Mouse (Mus musculus) layer of hippocampus, adult 9-11 months (tissue): ENCODE data around the gene Itk.

ENCODE experiments used
- DNase-seq: peaks from one replicate; pipeline ENCODE4 v3.0.0; 2022

Itk gene

DNA sequence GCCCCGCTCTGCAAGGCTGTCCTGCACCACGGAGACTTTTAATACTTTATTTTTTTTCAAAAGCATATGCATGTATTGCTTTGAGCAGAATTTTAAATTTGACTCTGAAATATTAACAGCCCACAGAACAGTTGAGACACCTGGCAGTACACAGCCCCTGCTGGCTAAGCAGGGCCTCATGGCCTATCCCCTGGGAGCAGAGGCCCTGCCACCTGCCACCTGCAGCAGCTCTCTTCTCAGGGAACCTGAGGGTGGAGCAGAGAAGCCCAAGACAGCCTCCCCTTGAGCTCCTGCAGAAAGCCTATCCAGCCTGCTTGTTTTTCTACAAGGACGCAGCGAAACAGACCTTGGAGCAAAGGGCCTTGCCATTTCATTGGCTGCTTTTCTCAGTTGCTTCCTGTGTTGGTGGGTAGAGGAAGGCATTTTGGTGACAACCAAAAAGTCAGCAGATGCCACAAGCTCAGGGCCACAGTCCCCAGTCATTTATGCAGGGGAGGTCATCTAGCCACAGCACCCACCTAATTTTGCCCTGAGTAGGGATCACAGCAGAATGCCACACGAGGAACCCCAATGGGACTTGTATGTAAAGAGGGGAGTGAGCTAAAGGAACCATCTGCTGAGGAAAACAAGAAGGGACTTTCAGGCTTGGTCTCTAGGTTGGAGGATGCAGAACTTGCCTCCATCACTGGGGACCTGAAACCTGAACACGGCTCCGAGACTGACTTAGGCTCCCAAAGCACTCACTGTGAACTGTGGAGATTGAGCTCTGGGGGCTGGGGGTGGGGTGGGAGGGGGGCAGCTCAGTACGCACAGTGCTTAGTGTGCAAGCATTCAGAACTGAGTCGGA is 84.2 kb downstream of the Itk start:
- no peak for DNase-seq

GRCm38 (mm10) chr11:46304093-46304492 is 85.2 kb downstream of the Itk start:
- DNase-seq = no peak

GRCm38 (mm10) chr11:46302471-46302870 is 86.8 kb downstream of the Itk start:
- no peak for DNase-seq

- peak; percentile 71 for DNase-seq
Observed at GRCm38 (mm10) chr11:46301579-46302248, 87.6 kb downstream of the Itk start.

GRCm38 (mm10) chr11:46299901-46300300 is 89.4 kb downstream of the Itk start:
- no peak for DNase-seq

DNA sequence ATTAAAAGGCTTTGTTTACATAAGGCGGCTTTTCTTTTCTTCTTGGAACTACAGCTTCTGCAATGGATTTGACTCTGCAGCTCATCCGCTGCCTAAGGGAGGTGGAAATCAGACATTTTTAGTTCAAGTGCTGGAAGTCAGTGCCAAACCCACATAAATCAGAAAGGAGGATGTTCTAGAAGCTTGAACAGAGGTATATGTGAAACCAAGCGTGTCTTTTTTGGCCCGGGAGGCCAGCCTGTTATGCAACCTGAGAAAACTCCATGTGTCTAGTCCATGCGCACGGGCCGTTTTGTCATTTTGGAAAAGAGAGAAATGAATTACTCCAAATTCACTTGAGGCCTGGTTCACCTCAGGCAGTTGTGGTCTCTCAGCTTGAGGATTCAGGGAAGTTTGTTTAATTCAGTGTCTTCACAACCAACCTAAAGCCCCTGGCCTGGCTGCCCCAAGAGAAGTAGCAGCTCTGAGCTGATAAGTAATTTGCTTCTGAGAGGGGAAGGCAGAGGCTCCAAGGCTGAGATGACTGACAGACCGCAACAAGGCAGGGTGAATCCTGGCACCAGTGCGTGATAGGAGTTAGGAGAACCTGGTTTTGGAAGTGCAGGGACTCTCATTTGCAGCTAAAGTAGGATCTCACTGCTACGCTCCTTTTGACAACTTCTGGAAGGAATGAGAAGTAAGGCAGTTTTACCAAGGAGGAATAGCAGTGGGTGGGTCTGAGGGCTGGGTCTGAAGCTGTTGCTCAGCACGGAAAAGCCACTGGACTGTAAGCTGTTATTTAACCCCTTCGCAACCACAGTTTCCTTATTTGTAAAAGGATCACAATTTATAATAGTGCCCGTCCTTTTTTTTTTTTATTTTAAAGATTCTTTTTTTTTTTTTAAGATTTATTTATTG is 90.2 kb downstream of the Itk start:
- no peak for DNase-seq

GRCm38 (mm10) chr11:46294390-46294789 is 94.9 kb downstream of the Itk start:
- no peak for DNase-seq

DNA sequence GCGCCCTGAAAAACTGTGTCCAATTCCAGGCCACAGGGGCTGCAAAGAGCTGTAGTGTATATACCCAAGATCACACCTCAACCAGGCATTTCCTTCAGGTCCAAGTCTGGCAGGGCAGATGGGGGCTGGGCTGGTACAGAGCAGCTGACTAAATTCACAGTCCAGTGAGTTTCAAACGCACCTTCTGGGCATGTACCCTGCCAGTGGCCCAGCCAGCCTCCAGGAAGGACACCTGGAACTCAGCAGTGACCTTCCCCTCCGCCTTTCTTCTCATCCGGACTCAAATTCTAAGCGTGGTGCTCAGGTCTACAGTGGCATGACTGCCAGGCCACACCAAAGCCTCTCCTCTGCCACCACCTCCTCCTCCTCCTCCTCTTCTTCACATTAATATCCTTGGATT is 95.8 kb downstream of the Itk start:
- no peak for DNase-seq

- DNase-seq = no peak
Observed at GRCm38 (mm10) chr11:46290988-46291405, 98.3 kb downstream of the Itk start.

DNA sequence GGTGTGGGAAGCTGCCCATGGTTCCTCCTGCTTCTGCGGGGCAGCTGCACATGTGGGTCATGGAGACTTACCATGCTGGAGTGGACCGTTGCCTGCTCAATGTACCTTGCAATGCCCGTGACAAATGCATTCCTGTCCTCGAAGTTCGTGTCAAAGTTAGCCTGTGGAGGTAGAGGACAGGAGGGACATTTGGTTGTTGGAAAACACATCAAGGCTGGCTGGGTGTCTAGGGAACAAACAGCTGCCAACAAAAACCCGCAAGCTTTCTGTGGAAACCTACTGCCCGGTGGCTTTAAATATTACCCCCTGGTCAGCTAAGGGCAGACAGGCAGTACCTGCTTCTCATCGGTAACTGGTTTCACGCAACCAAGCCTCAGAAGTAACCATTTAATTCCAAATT is 99.8 kb downstream of the Itk start:
- no peak for DNase-seq

DNA sequence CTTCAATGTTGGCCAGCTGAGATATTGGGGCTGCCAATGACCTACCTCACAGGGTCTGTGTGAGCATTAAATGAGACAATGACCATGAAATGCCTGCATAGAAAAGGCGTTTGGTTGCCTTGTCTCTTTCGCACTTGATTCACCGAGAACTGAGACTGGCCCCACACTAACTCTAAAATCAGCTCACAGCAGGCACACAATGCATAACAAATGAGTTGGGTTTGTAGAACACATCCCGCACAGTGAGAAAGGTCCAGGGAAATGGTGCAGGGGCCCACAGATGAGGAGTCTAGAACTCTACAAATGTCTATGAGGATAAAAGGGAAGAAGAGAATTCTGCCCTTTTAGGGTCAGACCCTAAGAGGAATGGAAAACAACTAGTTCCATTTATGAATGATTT is 100.3 kb downstream of the Itk start:
- DNase-seq = no peak

DNA sequence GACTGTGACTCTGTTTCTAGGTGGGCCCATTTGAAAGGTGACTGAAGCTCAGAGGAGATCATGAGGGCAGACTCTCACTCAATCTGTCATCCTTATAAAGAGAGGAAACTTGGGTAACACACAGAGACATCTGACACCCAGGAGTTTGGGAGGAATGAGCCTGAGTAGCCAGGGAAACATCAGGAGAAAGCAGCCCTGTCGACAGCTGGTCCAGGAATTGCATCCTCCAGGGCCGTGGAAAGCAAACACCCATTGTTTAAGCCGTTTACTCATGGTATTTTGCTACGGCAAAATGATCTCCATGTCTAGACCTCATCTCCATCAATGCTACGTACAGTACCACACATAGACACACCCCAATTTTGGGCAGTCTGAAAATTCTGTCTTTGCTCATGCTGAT is 101.2 kb downstream of the Itk start:
- no peak for DNase-seq

DNA sequence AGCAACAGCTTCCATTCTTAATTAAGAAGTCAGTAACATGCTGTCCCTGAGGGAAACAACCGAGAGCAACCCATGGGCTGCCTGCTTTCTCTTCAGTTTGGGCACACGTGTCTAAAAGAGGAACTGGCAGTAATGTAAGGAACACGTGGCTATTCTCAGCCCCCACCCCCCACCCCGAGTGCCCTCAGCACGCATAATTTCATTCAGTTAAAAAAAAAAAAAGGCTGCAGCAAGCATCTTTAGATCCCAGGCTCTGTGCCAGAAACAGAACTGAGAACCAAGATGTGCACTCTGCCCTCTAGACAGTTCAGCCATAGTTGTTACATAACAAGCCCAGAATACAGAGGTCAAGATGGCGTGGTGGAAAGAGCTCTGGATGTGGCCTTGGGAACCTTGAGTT is 102.5 kb downstream of the Itk start:
- DNase-seq = no peak

GRCm38 (mm10) chr11:46283800-46284199 is 105.5 kb downstream of the Itk start:
- DNase-seq = no peak

GRCm38 (mm10) chr11:46282612-46283011 is 106.7 kb downstream of the Itk start:
- no peak for DNase-seq

- peak; percentile 59 for DNase-seq
Observed at GRCm38 (mm10) chr11:46278709-46279108, 110.6 kb downstream of the Itk start.

DNA sequence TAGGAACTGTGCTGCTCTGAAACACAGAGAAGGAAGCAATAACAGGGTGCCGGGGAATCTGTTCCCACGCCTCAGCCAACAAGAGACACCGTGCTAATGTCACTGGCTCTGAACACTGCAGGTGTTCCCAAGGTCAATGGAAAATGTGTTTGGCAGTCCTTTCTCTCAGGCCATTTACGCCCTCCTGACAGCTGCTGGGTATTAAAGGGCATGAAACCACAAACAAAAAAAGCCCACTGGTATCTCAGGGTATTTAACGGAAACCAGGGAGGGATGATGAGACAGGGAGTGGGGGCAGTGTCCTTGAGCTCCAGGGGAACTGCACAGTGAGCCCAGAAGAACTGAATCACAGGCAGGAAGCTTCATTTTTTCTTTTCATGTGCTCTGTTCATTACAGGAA is 111.2 kb downstream of the Itk start:
- DNase-seq = no peak

- DNase-seq = peak; percentile 40
Observed at GRCm38 (mm10) chr11:46276778-46277177, 112.5 kb downstream of the Itk start.

- no peak for DNase-seq
Observed at GRCm38 (mm10) chr11:46276168-46276567, 113.1 kb downstream of the Itk start.

DNA sequence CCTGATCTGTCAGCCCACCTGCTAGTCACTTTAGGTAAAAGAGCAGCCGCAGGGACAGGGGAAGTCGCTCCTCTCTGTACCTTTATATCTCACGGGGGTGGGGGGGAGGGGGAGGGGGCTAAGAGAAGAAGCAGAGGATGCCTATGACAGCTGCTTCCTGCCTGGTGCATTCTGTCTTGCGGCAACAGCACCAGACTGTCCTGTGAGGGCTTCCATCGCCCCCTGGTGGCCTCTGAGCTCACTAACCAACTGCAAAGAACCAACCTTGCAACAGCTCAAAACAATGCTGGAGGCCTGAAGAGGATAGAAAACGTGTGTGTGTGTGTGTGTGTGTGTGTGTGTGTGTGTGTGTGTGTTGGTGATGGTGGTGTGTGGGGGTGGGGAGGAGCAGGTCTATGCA is 114.0 kb downstream of the Itk start:
- peak; percentile 83 for DNase-seq
